Mouse (Mus musculus) macrophage (primary cell): ENCODE measurements around the gene Tmeff1. TPM values are rescaled to one million over a fixed set of nuclear protein-coding genes. Genes with fewer than 3 reads are reported as not detected.

Source experiments
- H3K27ac ChIP-seq: fragments of 350-480 bp; formaldehyde crosslinking; 2 replicates; pipeline ENCODE4 v1.9.0; 2021
- H3K36me3 ChIP-seq: fragments of 350-480 bp; formaldehyde crosslinking; 2 replicates; pipeline ENCODE4 v1.9.0; 2021; ENCODE audit errors: inconsistent target
- H3K4me3 ChIP-seq: fragments of 350-480 bp; formaldehyde crosslinking; 2 replicates; pipeline ENCODE4 v1.9.0; 2021; ENCODE audit errors: inconsistent target
- H3K79me2 ChIP-seq: fragments of 350-480 bp; formaldehyde crosslinking; 2 replicates; pipeline ENCODE4 v1.9.0; 2021; ENCODE audit errors: inconsistent target
- WGBS: methylation state at CpG from one replicate; pipeline ENCODE4 v1.1.7; 2026; ENCODE audit warnings: inconsistent platforms; ENCODE audit not compliant: missing documents; 5-methylcytosine and 5-hydroxymethylcytosine counted together
- polyA plus RNA-seq: library from polyadenylated mRNA; stranded (reverse); fragments of 250-400 nt; gene quantifications from 3 replicates; pipeline ENCODE4 v1.2.4, GENCODE M21; 2018; ENCODE audit warnings: inconsistent platforms

Tmeff1 gene
- polyA plus RNA-seq, 1 experiment from 2014 or later: not detected

GRCm38 (mm10) chr4:48548393-48549045 lies 36.5 kb upstream of the Tmeff1 start:
- Histone ChIP-seq H3K4me3 (no peak overlapping the region), H3K27ac (no peak overlapping the region), H3K36me3 (no peaks in the 10 kb centered on the region), H3K79me2 (no peaks in the 10 kb centered on the region)
- 87% methylated on average over 6 of the region's 6 CpGs for WGBS

GRCm38 (mm10) chr4:48549661-48550060 lies 35.3 kb upstream of the Tmeff1 start:
- no peaks in the 10 kb centered on the region for H3K79me2 ChIP-seq
- WGBS: 27% methylated on average over 5 of the region's 5 CpGs
- no peak overlapping the region for H3K4me3 ChIP-seq
- H3K27ac ChIP-seq: no peak overlapping the region
- H3K36me3 ChIP-seq: no peaks in the 10 kb centered on the region

- H3K36me3 ChIP-seq: no peaks in the 10 kb centered on the region
- H3K27ac ChIP-seq: no peak overlapping the region
- no peaks in the 10 kb centered on the region for H3K79me2 ChIP-seq
- 67% methylated on average over 27 of the region's 27 CpGs for WGBS
- H3K4me3 ChIP-seq: no peak overlapping the region
Observed at GRCm38 (mm10) chr4:48552486-48553064, 32.4 kb upstream of the Tmeff1 start.

GRCm38 (mm10) chr4:48554132-48554531 lies 30.8 kb upstream of the Tmeff1 start:
- Histone ChIP-seq H3K4me3 (no peak overlapping the region; the same call in 1 of the 2 replicates), H3K27ac (no peak overlapping the region), H3K36me3 (no peaks in the 10 kb centered on the region), H3K79me2 (no peaks in the 10 kb centered on the region)
- 3% methylated on average over 7 of the region's 7 CpGs for WGBS

GRCm38 (mm10) chr4:48555729-48556128 lies 29.2 kb upstream of the Tmeff1 start:
- no peaks in the 10 kb centered on the region for H3K79me2 ChIP-seq
- H3K36me3 ChIP-seq: no peaks in the 10 kb centered on the region
- no peak overlapping the region for H3K27ac ChIP-seq
- 20% methylated on average over 3 of the region's 3 CpGs for WGBS
- no peak overlapping the region for H3K4me3 ChIP-seq

GRCm38 (mm10) chr4:48559652-48560051 lies 25.3 kb upstream of the Tmeff1 start:
- 94% methylated on average over 14 of the region's 14 CpGs for whole genome bisulfite sequencing
- Histone ChIP-seq H3K4me3 (no peak overlapping the region), H3K79me2 (no peaks in the 10 kb centered on the region), H3K36me3 (no peaks in the 10 kb centered on the region), H3K27ac (no peak overlapping the region)

GRCm38 (mm10) chr4:48561824-48562223 lies 23.1 kb upstream of the Tmeff1 start:
- 91% methylated on average over 8 of the region's 8 CpGs for WGBS
- H3K79me2 ChIP-seq: no peaks in the 10 kb centered on the region

GRCm38 (mm10) chr4:48564962-48565361 lies 20.0 kb upstream of the Tmeff1 start:
- H3K4me3 ChIP-seq: no peak overlapping the region
- no peaks in the 10 kb centered on the region for H3K36me3 ChIP-seq
- no peak overlapping the region for H3K27ac ChIP-seq
- H3K79me2 ChIP-seq: no peaks in the 10 kb centered on the region

More at GRCm38 (mm10) chr4:48561824-48562223, 23.1 kb upstream of the Tmeff1 start:
- Histone ChIP-seq H3K27ac (no peak overlapping the region), H3K4me3 (no peak overlapping the region), H3K36me3 (no peaks in the 10 kb centered on the region)

- Histone ChIP-seq H3K36me3 (no peaks in the 10 kb centered on the region), H3K27ac (no peak overlapping the region), H3K79me2 (no peaks in the 10 kb centered on the region), H3K4me3 (no peak overlapping the region)
- 89% methylated on average over 7 of the region's 7 CpGs for WGBS
Observed at GRCm38 (mm10) chr4:48576361-48576760, 8.6 kb upstream of the Tmeff1 start.

- Histone ChIP-seq H3K79me2 (no peaks in the 10 kb centered on the region), H3K27ac (no peak overlapping the region), H3K36me3 (no peaks in the 10 kb centered on the region), H3K4me3 (no peak overlapping the region)
- WGBS: 93% methylated on average over 1 of the region's 1 CpGs
Observed at GRCm38 (mm10) chr4:48577831-48578230, 7.1 kb upstream of the Tmeff1 start.

GRCm38 (mm10) chr4:48578399-48578798 lies 6.6 kb upstream of the Tmeff1 start:
- no peaks in the 10 kb centered on the region for H3K79me2 ChIP-seq
- H3K36me3 ChIP-seq: no peaks in the 10 kb centered on the region
- no peak overlapping the region for H3K4me3 ChIP-seq
- WGBS: 82% methylated on average over 4 of the region's 4 CpGs
- H3K27ac ChIP-seq: no peak overlapping the region

- WGBS: 71% methylated on average over 6 of the region's 6 CpGs
- Histone ChIP-seq H3K36me3 (no peaks in the 10 kb centered on the region), H3K4me3 (no peak overlapping the region), H3K27ac (no peak overlapping the region), H3K79me2 (no peaks in the 10 kb centered on the region)
Observed at GRCm38 (mm10) chr4:48579475-48580110, 5.4 kb upstream of the Tmeff1 start.

- WGBS: 64% methylated on average over 2 of the region's 2 CpGs
- no peaks in the 10 kb centered on the region for H3K36me3 ChIP-seq
- H3K4me3 ChIP-seq: no peak overlapping the region
- H3K27ac ChIP-seq: no peak overlapping the region
- no peaks in the 10 kb centered on the region for H3K79me2 ChIP-seq
Observed at GRCm38 (mm10) chr4:48581201-48581600, 3.8 kb upstream of the Tmeff1 start.

- Histone ChIP-seq H3K27ac (no peak overlapping the region), H3K79me2 (no peaks in the 10 kb centered on the region), H3K4me3 (no peak overlapping the region), H3K36me3 (no peaks in the 10 kb centered on the region)
- 100% methylated on average over 2 of the region's 3 CpGs for WGBS
Observed at GRCm38 (mm10) chr4:48581993-48582392, 3.0 kb upstream of the Tmeff1 start.

- 88% methylated on average over 2 of the region's 2 CpGs for WGBS
- Histone ChIP-seq H3K4me3 (no peak overlapping the region), H3K27ac (no peak overlapping the region), H3K36me3 (no peaks in the 10 kb centered on the region), H3K79me2 (no peaks in the 10 kb centered on the region)
Observed at GRCm38 (mm10) chr4:48582941-48583340, 2.0 kb upstream of the Tmeff1 start.
